Mouse (Mus musculus): ENCODE data around the gene Cntnap5a.
"Not testable (repeated sequence)": the region's sequence is repeated elsewhere in the genome, so short reads cannot be mapped to it uniquely, and the experiment has no call there.

- not testable (repeated sequence) for TF ChIP-seq POLR2A (IDR thresholded peaks at IDR 0.05; ENCODE audit: insufficient read length, low read depth); MYOD1 (IDR thresholded peaks at IDR 0.05; ENCODE audit: control insufficient read depth in 1 of 3, insufficient read length in 2 of 3, low read depth in 2 of 3); CEBPB (IDR thresholded peaks at IDR 0.05; ENCODE audit: insufficient read depth, poor library complexity, severe bottlenecking); TCF12 (IDR thresholded peaks at IDR 0.05; ENCODE audit: insufficient read depth, poor library complexity, severe bottlenecking); TCF3 (IDR thresholded peaks at IDR 0.05; ENCODE audit: insufficient read length, low read depth); POLR2AphosphoS2 (IDR thresholded peaks at IDR 0.05; ENCODE audit: insufficient read length, low read depth); MAX (IDR thresholded peaks at IDR 0.05; ENCODE audit: low read depth); E2F4 (IDR thresholded peaks at IDR 0.05; ENCODE audit: insufficient read depth)
Measured at GRCm38 (mm10) chr1:116188142-116188541, 503.6 kb downstream of the Cntnap5a start.

Data from myocyte (in vitro differentiated cells).